Mouse (Mus musculus) ES-E14 (cell line): ENCODE results near the gene Gcsh. TPM values are rescaled to one million over a fixed set of nuclear protein-coding genes. Genes with fewer than 3 reads are reported as not detected.

Experiments used
- DNase-seq: peaks from one replicate; pipeline ENCODE4 v3.0.0-alpha.2; 2013; ENCODE audit warnings: low read depth, low spot score
- H3K27ac ChIP-seq: 2 replicates; pipeline ENCODE4 v1.5.1; 2012; ENCODE audit warnings: low read depth, mild to moderate bottlenecking, low read length, moderate library complexity, mixed read lengths; ENCODE audit not compliant: poor library complexity, insufficient read depth, severe bottlenecking
- H3K36me3 ChIP-seq: 2 replicates; pipeline ENCODE4 v1.6.1; 2012; ENCODE audit warnings: mild to moderate bottlenecking, low read length, moderate library complexity, mixed read lengths; ENCODE audit not compliant: control insufficient read depth, poor library complexity, insufficient read depth, severe bottlenecking
- H3K4me1 ChIP-seq, 2 experiments: fragments of 150-350 bp in 1 of 2; sonication (generic) in 1 of 2; 2 replicates each; pipeline ENCODE4 v1.6.1; 2012; ENCODE audit warnings: low read length in 2 of 2, mild to moderate bottlenecking in 1 of 2, mixed read lengths in 1 of 2; ENCODE audit not compliant: control insufficient read depth in 2 of 2, insufficient read depth in 2 of 2, poor library complexity in 1 of 2
- H3K4me3 ChIP-seq, 2 experiments: fragments of 150-350 bp in 1 of 2; sonication (generic) in 1 of 2; 2 replicates each; pipeline ENCODE4 v1.5.1; 2012; ENCODE audit warnings: low read length in 2 of 2, low read depth in 1 of 2, mild to moderate bottlenecking in 1 of 2, mixed read lengths in 1 of 2; ENCODE audit not compliant: insufficient read depth in 1 of 2, poor library complexity in 1 of 2, severe bottlenecking in 1 of 2
- H3K9ac ChIP-seq: 2 replicates; pipeline ENCODE4 v1.6.1; 2012; ENCODE audit warnings: low read depth, mild to moderate bottlenecking, low read length, mixed read lengths; ENCODE audit not compliant: poor library complexity, insufficient read depth, severe bottlenecking
- H3K9me3 ChIP-seq: fragments of 150-350 bp; sonication (generic); 2 replicates; pipeline ENCODE4 v1.6.1; 2012; ENCODE audit warnings: low read depth, mild to moderate bottlenecking, low read length; ENCODE audit not compliant: control insufficient read depth, insufficient read depth
- CHD2 ChIP-seq: IDR thresholded peaks from 2 replicates; pipeline ENCODE4 v1.6.1; 2014; ENCODE audit warnings: mild to moderate bottlenecking, low read depth, low read length, inconsistent platforms
- HCFC1 ChIP-seq: IDR thresholded peaks from 2 replicates; pipeline ENCODE4 v1.6.1; 2012; ENCODE audit warnings: low read length, inconsistent platforms, borderline replicate concordance; ENCODE audit not compliant: insufficient read depth
- MAFK ChIP-seq: IDR thresholded peaks from 2 replicates; pipeline ENCODE4 v1.6.1; 2014; ENCODE audit warnings: mild to moderate bottlenecking, low read depth, low read length, inconsistent platforms; ENCODE audit not compliant: insufficient read depth
- ZC3H11A ChIP-seq: IDR thresholded peaks from 2 replicates; pipeline ENCODE4 v1.6.1; 2012; ENCODE audit warnings: low read depth, mild to moderate bottlenecking, inconsistent platforms, low read length, borderline replicate concordance
- ZNF384 ChIP-seq: IDR thresholded peaks from 2 replicates; pipeline ENCODE4 v1.6.1; 2012; ENCODE audit warnings: low read depth, low read length, inconsistent platforms
- in situ Hi-C, 2 experiments: fragments of 600-800 bp; cut with MboI; formaldehyde crosslinking; loops; one replicate each; pipeline ENCODE4 v1.15.1; 2025; ENCODE audit warnings: low sequenced_read_pairs in 2 of 2, inconsistent platforms in 1 of 2; ENCODE audit not compliant: unreplicated experiment in 2 of 2
- total RNA-seq: library from RNA; depleted of rRNA; stranded (reverse); fragments of 300-350 nt; gene quantifications from 2 replicates; pipeline ENCODE4 v1.2.3, GENCODE M21; 2012

The Gcsh gene
- total RNA-seq, 1 experiment: 195 TPM

DNA sequence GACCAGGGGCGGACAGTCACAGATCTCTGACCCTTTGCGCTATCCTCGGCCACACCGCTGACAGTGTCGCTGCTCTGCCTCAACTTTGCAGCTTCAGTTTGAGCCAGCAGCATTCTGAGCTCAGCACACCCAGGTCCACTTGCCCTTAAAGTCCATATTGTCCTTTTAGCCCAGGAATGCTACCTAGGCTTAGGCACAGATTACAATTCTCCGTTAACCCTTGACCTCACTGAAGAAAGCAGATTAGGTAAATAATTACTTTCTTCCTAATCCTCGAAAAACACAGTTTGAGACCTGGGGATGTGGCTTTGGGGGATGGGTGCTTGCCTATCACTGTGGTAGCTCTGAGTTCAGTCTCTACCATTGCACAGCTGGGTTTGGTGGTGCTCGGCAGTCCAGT is 2.1 kb downstream of the Gcsh start:
- DNase-seq: no peak
- peaks cover 3 to 7% of the 10 kb centered on the region in 2 experiments; a peak in 3 of 4 replicates for H3K4me1 ChIP-seq
- H3K4me3 ChIP-seq: no peak overlapping the region
- peaks cover 21% of the 10 kb centered on the region for H3K36me3 ChIP-seq
- H3K9me3 ChIP-seq: no peaks in the 10 kb centered on the region
- in situ Hi-C loops: no loop called here
- TF ChIP-seq ZC3H11A (no peak), ZNF384 (no peak), CHD2 (no peak), HCFC1 (no peak), MAFK (no peak)
- H3K27ac ChIP-seq: no peak overlapping the region
- no peak overlapping the region for H3K9ac ChIP-seq

DNA sequence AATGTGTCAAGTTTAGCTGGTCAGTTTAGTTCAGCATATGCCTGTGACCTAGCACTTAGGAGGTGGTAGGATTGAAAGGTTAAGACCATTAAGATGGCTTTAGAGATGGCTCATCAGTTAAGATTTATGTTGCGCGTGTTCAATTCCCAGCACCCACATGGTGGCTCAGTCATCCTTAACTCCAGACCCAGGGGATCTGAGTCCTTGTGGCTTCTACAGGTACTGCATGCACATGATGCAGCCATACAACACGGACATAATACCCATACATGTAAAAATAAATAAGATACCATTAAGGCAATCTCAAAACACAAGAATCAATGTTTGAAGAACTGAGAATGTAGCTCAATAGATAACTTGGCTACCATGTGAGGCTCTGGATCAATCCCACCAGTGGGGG is 3.5 kb downstream of the Gcsh start:
- Histone ChIP-seq H3K9me3 (no peaks in the 10 kb centered on the region), H3K27ac (no peak overlapping the region), H3K4me1 (peaks cover 3 to 7% of the 10 kb centered on the region in 2 experiments; a peak in 3 of 4 replicates), H3K9ac (no peak overlapping the region), H3K4me3 (no peak overlapping the region), H3K36me3 (peaks cover 30% of the 10 kb centered on the region)
- DNase-seq: no peak
- in situ Hi-C loops: no loop called here
- TF ChIP-seq ZNF384: no peak
- TF ChIP-seq ZC3H11A: no peak
- TF ChIP-seq MAFK: no peak
- TF ChIP-seq HCFC1: no peak
- no peak for TF ChIP-seq CHD2

GRCm38 (mm10) chr8:116980117-116980516 is 13.2 kb downstream of the Gcsh start:
- H3K9me3 ChIP-seq: no peaks in the 10 kb centered on the region
- peaks cover 0 to 2% of the 10 kb centered on the region in 2 experiments; a peak in 1 of 4 replicates for H3K4me1 ChIP-seq
- H3K9ac ChIP-seq: no peak overlapping the region
- DNase-seq: peak; percentile 66
- H3K36me3 ChIP-seq: peaks cover 7% of the 10 kb centered on the region
- TF ChIP-seq HCFC1 (no peak), CHD2 (no peak), MAFK (no peak), ZNF384 (no peak), ZC3H11A (no peak)
- in situ Hi-C loops: no loop called here
- H3K4me3 ChIP-seq: no peak overlapping the region
- H3K27ac ChIP-seq: no peak overlapping the region

- DNase-seq: peak; percentile 97
- H3K9me3 ChIP-seq: no peaks in the 10 kb centered on the region
- no peaks in the 10 kb centered on the region for H3K36me3 ChIP-seq
- no peak within 1 kb of the TSS for H3K27ac ChIP-seq
- H3K4me1 ChIP-seq: peaks cover 0 to 14% of the 10 kb centered on the region in 2 experiments; a peak in 1 of 4 replicates
- in situ Hi-C loops: no loop called here
- H3K4me3 ChIP-seq: peak within 1 kb of the TSS; percentile 93 to 100
- TF ChIP-seq HCFC1 (peak; percentile 74; the same call in 1 of the 2 replicates), ZNF384 (no peak)
- peak within 1 kb of the TSS; percentile 74 for H3K9ac ChIP-seq
Measured at GRCm38 (mm10) chr8:116978631-116979256, 14.6 kb downstream of the Gcsh start, which contains the start of gene 1700030J22Rik. Gene 1700030J22Rik, minus strand, starts transcription at chr8:116978959.

- no peak overlapping the region for H3K9ac ChIP-seq
- no peak for TF ChIP-seq CHD2
- 0 out of 2 replicates have a peak, but pooled peaks have one; percentile 27 for TF ChIP-seq ZNF384
- H3K9me3 ChIP-seq: no peaks in the 10 kb centered on the region
- H3K36me3 ChIP-seq: no peaks in the 10 kb centered on the region
- peaks cover 0 to 16% of the 10 kb centered on the region in 2 experiments; a peak in 1 of 4 replicates for H3K4me1 ChIP-seq
- DNase-seq: no peak
- H3K4me3 ChIP-seq: peak overlapping the region; percentile 93 to 100
- H3K27ac ChIP-seq: no peak overlapping the region
- in situ Hi-C loops: no loop called here
Measured at GRCm38 (mm10) chr8:116978052-116978451, 15.3 kb downstream of the Gcsh start.
